Mouse (Mus musculus) lung, adult 2 months (tissue): ENCODE measurements around the gene Zdhhc16.

ENCODE experiments used
- CTCF ChIP-seq: fragments of 200-500 bp; IDR thresholded peaks from 2 replicates; pipeline ENCODE4 v1.5.1; 2011; ENCODE audit warnings: mild to moderate bottlenecking, low read length, control low read depth; ENCODE audit not compliant: insufficient read depth
- POLR2A ChIP-seq: fragments of 200-500 bp; IDR thresholded peaks from 2 replicates; pipeline ENCODE4 v1.6.1; 2011; ENCODE audit warnings: low read depth, mild to moderate bottlenecking, control low read depth, low read length, borderline replicate concordance; ENCODE audit errors: extremely low read depth

GRCm38 (mm10) chr19:41981931-41982790 is 48.9 kb downstream of the Zdhhc16 start:
- TF ChIP-seq CTCF (no peak), POLR2A (no peak)
